Mouse (Mus musculus) heart, embryonic 15.5 days (tissue): ENCODE data around the gene Grm6. TPM values are rescaled to one million over a fixed set of nuclear protein-coding genes. Genes with fewer than 3 reads are reported as not detected.

Source experiments
- polyA plus RNA-seq: library from polyadenylated mRNA; unstranded; fragments of >200 nt; fragmentation: Nextera tagmentation; extraction: Ambion mirVana; gene quantifications from 2 replicates; pipeline ENCODE4 v1.2.1, GENCODE M21; 2015

Gene Grm6
- polyA plus RNA-seq, 1 experiment from 2014 or later = 0.21 TPM

Other genes starting within 250 kb of the Grm6 start
- 9.7 and 14.7 TPM in 2 replicates for gene Adamts2, start 248.6 kb upstream of the Grm6 start, polyA plus RNA-seq
- gene Zfp354c, start 23.0 kb upstream of the Grm6 start, polyA plus RNA-seq = 11.5 and 14.1 TPM in 2 replicates
- gene Zfp879, start 9.1 kb upstream of the Grm6 start, polyA plus RNA-seq = 0.40 and 0.49 TPM in 2 replicates
- gene Zfp454, start 37.0 kb downstream of the Grm6 start, polyA plus RNA-seq = 2.4 and 2.8 TPM in 2 replicates
- gene Zfp2, start 65.5 kb downstream of the Grm6 start, polyA plus RNA-seq = 5.6 and 7.7 TPM in 2 replicates
- 0.87 and 1.0 TPM in 2 replicates for gene Zfp354b, start 80.9 kb downstream of the Grm6 start, polyA plus RNA-seq
- not detected in 2 replicates for gene 4933414I15Rik, start 93.1 kb downstream of the Grm6 start, polyA plus RNA-seq
- gene Prop1, start 103.1 kb downstream of the Grm6 start, polyA plus RNA-seq = not detected in 2 replicates
- gene Olfr1378, start 115.8 kb downstream of the Grm6 start, polyA plus RNA-seq = not detected in 2 replicates
- not detected in 2 replicates for gene Olfr1377, start 131.3 kb downstream of the Grm6 start, polyA plus RNA-seq
- gene Olfr51, start 152.9 kb downstream of the Grm6 start, polyA plus RNA-seq = not detected in 2 replicates
- gene Olfr54, start 163.6 kb downstream of the Grm6 start, polyA plus RNA-seq = not detected in 2 replicates
- not detected in 2 replicates for gene Olfr1375, start 197.4 kb downstream of the Grm6 start, polyA plus RNA-seq
- gene Zfp354a, start 208.6 kb downstream of the Grm6 start, polyA plus RNA-seq = 5.6 and 5.9 TPM in 2 replicates